Mouse (Mus musculus): ENCODE results near the gene Cntn4. TPM values are rescaled to one million over a fixed set of nuclear protein-coding genes. Genes with fewer than 3 reads are reported as not detected.

Cntn4 gene
- polyA plus RNA-seq, 1 experiment, result not detected

- WGBS, result 45% methylated on average over 4 of the region's 4 CpGs
- Histone ChIP-seq H3K36me3 (ENCODE audit: control insufficient read depth, insufficient read depth, low read length) (no peaks in the 10 kb centered on the region), H3K27ac (ENCODE audit: insufficient read depth, low read depth, low read length) (no peak overlapping the region), H3K4me3 (ENCODE audit: insufficient read depth, low read depth, low read length) (no peak overlapping the region), H3K27me3 (replicated peaks; ENCODE audit: control insufficient read depth, insufficient read depth, low read length) (no peaks in the 10 kb centered on the region), H3K4me1 (ENCODE audit: control insufficient read depth, insufficient read depth, low read length) (no peaks in the 10 kb centered on the region)
- TF ChIP-seq CTCF (conservative IDR thresholded peaks at IDR 0.05; ENCODE audit: insufficient read depth, insufficient read length, low read depth, low read length) (no peak), POLR2A (IDR thresholded peaks at IDR 0.05; ENCODE audit: low read depth, low read length) (no peak)
- DNase-seq, result peak; percentile 6
Observed at GRCm38 (mm10) chr6:106078071-106078603, 400.7 kb downstream of the Cntn4 start.

- Histone ChIP-seq H3K27ac (ENCODE audit: insufficient read depth, low read depth, low read length) (no peak overlapping the region), H3K4me3 (ENCODE audit: insufficient read depth, low read depth, low read length) (no peak overlapping the region), H3K27me3 (replicated peaks; ENCODE audit: control insufficient read depth, insufficient read depth, low read length) (no peaks in the 10 kb centered on the region), H3K36me3 (ENCODE audit: control insufficient read depth, insufficient read depth, low read length) (no peaks in the 10 kb centered on the region), H3K4me1 (ENCODE audit: control insufficient read depth, insufficient read depth, low read length) (no peaks in the 10 kb centered on the region)
- TF ChIP-seq POLR2A (IDR thresholded peaks at IDR 0.05; ENCODE audit: low read depth, low read length) (no peak), CTCF (conservative IDR thresholded peaks at IDR 0.05; ENCODE audit: insufficient read depth, insufficient read length, low read depth, low read length) (no peak)
- DNase-seq, result no peak
Observed at GRCm38 (mm10) chr6:106078629-106079028, 401.2 kb downstream of the Cntn4 start.

DNA sequence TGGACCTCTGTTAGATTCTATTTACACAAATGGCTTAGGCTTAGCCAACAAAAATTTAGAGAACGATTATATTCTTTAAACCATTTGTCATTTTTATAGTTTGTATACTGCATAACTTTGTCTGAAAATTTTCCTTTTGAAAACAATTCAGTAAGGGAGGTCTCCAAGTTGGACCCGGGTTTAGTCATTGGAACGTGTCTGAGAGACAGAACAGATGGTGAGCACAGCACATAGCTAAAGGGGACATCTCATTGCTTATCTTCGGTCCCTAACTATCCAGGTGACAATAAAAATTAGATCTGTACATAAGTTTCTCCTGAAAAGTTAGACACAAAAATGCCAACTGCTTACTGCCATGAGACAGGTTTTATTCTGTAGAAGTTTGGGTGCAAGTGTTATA, 420.4 kb downstream of the Cntn4 start:
- H3K4me1 ChIP-seq (ENCODE audit: control insufficient read depth, insufficient read depth, low read length), result no peaks in the 10 kb centered on the region
- TF ChIP-seq POLR2A (IDR thresholded peaks at IDR 0.05; ENCODE audit: low read depth, low read length) (no peak), CTCF (conservative IDR thresholded peaks at IDR 0.05; ENCODE audit: insufficient read depth, insufficient read length, low read depth, low read length) (no peak)
- WGBS, result 62% methylated on average over 4 of the region's 4 CpGs
- no peak overlapping the region for H3K27ac ChIP-seq (ENCODE audit: insufficient read depth, low read depth, low read length)
- no peak for DNase-seq
- H3K4me3 ChIP-seq (ENCODE audit: insufficient read depth, low read depth, low read length), result no peak overlapping the region
- H3K27me3 ChIP-seq (replicated peaks; ENCODE audit: control insufficient read depth, insufficient read depth, low read length), result no peaks in the 10 kb centered on the region
- no peaks in the 10 kb centered on the region for H3K36me3 ChIP-seq (ENCODE audit: control insufficient read depth, insufficient read depth, low read length)

- no peaks in the 10 kb centered on the region for H3K4me1 ChIP-seq (ENCODE audit: control insufficient read depth, insufficient read depth, low read length)
- 24% methylated on average over 15 of the region's 15 CpGs for WGBS
- DNase-seq, result no peak
- H3K4me3 ChIP-seq (ENCODE audit: insufficient read depth, low read depth, low read length), result no peak overlapping the region
- H3K36me3 ChIP-seq (ENCODE audit: control insufficient read depth, insufficient read depth, low read length), result no peaks in the 10 kb centered on the region
- TF ChIP-seq POLR2A (IDR thresholded peaks at IDR 0.05; ENCODE audit: low read depth, low read length), result no peak
- TF ChIP-seq CTCF (conservative IDR thresholded peaks at IDR 0.05; ENCODE audit: insufficient read depth, insufficient read length, low read depth, low read length), result no peak
- H3K27ac ChIP-seq (ENCODE audit: insufficient read depth, low read depth, low read length), result no peak overlapping the region
- no peaks in the 10 kb centered on the region for H3K27me3 ChIP-seq (replicated peaks; ENCODE audit: control insufficient read depth, insufficient read depth, low read length)
Observed at GRCm38 (mm10) chr6:106118523-106119081, 441.1 kb downstream of the Cntn4 start.

DNA sequence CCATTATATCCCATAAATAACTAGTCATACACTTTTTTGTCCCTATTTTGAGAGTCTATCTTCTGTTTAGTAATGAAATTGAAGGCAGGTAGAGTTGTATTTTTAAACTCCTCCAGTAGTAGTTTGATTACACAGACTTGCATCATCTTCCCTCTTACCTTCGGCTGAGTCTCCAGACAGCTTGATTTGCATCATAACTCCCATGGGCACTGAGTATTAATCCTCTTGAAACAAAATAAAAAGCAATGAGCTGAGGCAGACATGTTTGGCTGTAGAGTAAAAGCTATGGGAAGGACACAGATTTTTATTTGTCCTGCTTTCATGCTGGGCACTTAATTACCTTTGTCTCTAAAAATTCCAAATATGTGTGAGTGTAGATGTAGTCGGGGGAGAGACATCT, 476.1 kb downstream of the Cntn4 start:
- 35% methylated on average over 2 of the region's 2 CpGs for WGBS
- Histone ChIP-seq H3K27ac (ENCODE audit: insufficient read depth, low read depth, low read length) (no peak overlapping the region), H3K4me1 (ENCODE audit: control insufficient read depth, insufficient read depth, low read length) (no peaks in the 10 kb centered on the region), H3K36me3 (ENCODE audit: control insufficient read depth, insufficient read depth, low read length) (no peaks in the 10 kb centered on the region), H3K27me3 (replicated peaks; ENCODE audit: control insufficient read depth, insufficient read depth, low read length) (no peaks in the 10 kb centered on the region), H3K4me3 (ENCODE audit: insufficient read depth, low read depth, low read length) (no peak overlapping the region)
- no peak for DNase-seq
- TF ChIP-seq POLR2A (IDR thresholded peaks at IDR 0.05; ENCODE audit: low read depth, low read length) (no peak), CTCF (conservative IDR thresholded peaks at IDR 0.05; ENCODE audit: insufficient read depth, insufficient read length, low read depth, low read length) (no peak)

- no peaks in the 10 kb centered on the region for H3K4me1 ChIP-seq (ENCODE audit: control insufficient read depth, insufficient read depth, low read length)
- no peak overlapping the region for H3K27ac ChIP-seq (ENCODE audit: insufficient read depth, low read depth, low read length)
- 86% methylated on average over 3 of the region's 3 CpGs for WGBS
- H3K4me3 ChIP-seq (ENCODE audit: insufficient read depth, low read depth, low read length), result no peak overlapping the region
- no peak for DNase-seq
- no peaks in the 10 kb centered on the region for H3K36me3 ChIP-seq (ENCODE audit: control insufficient read depth, insufficient read depth, low read length)
- no peak for TF ChIP-seq CTCF (conservative IDR thresholded peaks at IDR 0.05; ENCODE audit: insufficient read depth, insufficient read length, low read depth, low read length)
- no peaks in the 10 kb centered on the region for H3K27me3 ChIP-seq (replicated peaks; ENCODE audit: control insufficient read depth, insufficient read depth, low read length)
Observed at GRCm38 (mm10) chr6:106155362-106155761, 477.9 kb downstream of the Cntn4 start.

GRCm38 (mm10) chr6:106177546-106177945, 500.1 kb downstream of the Cntn4 start:
- H3K36me3 ChIP-seq (ENCODE audit: control insufficient read depth, insufficient read depth, low read length), result no peaks in the 10 kb centered on the region
- no peaks in the 10 kb centered on the region for H3K4me1 ChIP-seq (ENCODE audit: control insufficient read depth, insufficient read depth, low read length)
- no peak overlapping the region for H3K4me3 ChIP-seq (ENCODE audit: insufficient read depth, low read depth, low read length)
- 88% methylated on average over 5 of the region's 5 CpGs for WGBS
- H3K27ac ChIP-seq (ENCODE audit: insufficient read depth, low read depth, low read length), result no peak overlapping the region
- TF ChIP-seq POLR2A (IDR thresholded peaks at IDR 0.05; ENCODE audit: low read depth, low read length) (no peak), CTCF (conservative IDR thresholded peaks at IDR 0.05; ENCODE audit: insufficient read depth, insufficient read length, low read depth, low read length) (no peak)
- no peak for DNase-seq
- H3K27me3 ChIP-seq (replicated peaks; ENCODE audit: control insufficient read depth, insufficient read depth, low read length), result no peaks in the 10 kb centered on the region
